Mouse (Mus musculus): ENCODE data around the gene Atp5d. TPM values are rescaled to one million over a fixed set of nuclear protein-coding genes. Genes with fewer than 3 reads are reported as not detected.

Gene Atp5d
- polyA plus RNA-seq (2017; shearing (Covaris generic)) = 100 to 1,000 TPM; 430 to 441 TPM

DNA sequence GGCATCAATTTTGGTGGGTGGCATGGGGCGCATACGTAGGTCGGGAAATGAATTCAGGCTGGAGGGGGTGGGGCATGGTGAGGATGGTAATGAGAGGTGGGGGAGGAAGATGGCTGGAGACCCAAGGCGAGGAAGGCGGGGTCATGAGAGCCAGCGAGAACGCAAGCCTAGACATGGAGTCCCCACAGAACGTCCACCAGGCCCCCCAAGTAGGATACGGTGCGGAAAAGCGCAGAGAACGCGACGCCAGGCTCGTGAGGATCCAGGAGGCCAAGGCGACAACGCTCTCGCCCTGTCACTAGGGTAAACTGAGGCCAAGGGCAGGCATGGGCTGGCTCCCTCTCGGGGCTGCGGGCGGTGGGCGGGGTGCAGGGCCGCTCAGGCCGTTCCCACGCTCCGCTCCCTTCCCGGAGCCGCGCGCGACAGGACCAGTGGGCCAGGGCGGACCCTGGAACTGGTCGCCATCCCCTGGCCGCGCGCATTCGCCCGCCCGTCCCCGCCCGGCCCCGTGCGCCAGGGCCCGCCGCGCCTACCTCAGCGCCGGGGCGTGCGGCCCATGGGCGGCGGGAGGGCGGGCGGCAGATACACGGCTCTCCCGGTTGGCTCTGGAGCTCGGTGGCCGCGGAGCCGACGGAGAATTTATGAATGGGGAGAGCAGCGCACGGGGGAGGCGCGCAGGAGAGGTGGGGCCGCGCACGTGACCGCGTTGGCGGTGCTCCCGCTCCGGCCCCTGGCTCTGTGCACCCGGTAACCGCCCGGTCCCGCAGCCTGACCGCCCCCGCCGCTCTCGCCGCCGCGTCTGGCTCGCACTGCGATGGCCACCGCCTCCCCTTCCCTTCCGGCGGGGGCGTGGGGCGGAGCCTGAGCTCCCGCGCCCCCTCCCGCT lies at the start of gene Atp5d:
Gene Atp5d, plus strand, starts transcription at position 80 of the 886 bp plus-strand sequence.

DNA sequence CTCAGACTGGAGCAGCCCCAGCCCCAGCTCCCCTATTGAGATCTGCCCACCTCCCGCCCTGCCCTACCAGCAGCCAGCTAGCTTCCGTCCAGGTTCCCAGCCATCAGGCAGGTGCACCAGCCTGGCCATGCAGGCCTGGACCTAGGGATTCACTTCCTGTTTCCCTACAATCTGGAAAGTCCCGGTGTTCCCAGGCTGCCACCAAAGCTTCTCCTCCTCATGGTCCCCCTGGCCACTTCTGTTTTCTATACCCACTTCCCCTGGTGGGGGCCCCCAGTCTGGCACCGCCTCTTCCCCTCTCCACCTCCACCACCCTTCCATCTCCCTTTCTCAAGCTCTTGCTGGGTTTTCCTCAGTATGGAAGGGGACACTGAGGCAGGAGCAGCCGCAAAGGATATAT lies 33.0 kb upstream of the Atp5d start, which contains the start of gene Sbno2:
Gene Sbno2, minus strand, starts transcription at position 112 of the 400 bp plus-strand sequence.

DNA sequence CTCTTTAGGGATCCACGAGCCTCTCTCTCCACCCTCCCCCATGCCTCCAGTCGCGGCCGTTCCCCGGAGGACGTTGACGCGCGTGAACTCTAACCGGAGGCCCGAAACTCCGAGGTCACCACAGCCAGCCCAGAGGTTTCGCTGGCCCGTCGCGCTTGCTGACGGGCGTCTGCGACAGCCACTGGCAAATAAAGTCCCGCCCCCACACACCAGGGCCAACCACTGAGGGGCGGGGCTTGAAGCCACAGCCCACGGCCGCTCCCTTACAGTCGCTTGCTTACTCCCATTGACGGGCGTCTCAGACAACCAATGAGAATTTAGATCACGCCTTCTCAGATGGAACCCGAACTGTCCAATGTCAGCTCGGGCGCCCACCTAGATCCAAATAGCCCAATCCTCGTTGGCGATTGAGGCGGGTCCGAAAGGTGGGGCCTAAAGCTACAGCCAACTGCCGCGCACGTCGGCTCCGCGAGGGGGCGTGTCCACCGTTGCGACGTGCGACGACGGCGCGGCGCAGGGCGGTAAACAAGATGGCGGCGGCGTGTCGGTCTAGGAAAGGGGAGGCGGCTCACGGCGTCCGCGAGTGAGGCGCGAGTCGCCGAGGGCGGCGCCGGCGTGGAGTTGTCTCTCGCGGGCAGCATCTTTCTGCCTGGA lies 23.0 kb upstream of the Atp5d start, which contains the start of gene Stk11:
Gene Stk11, plus strand, starts transcription at position 514 of the 654 bp plus-strand sequence.

DNA sequence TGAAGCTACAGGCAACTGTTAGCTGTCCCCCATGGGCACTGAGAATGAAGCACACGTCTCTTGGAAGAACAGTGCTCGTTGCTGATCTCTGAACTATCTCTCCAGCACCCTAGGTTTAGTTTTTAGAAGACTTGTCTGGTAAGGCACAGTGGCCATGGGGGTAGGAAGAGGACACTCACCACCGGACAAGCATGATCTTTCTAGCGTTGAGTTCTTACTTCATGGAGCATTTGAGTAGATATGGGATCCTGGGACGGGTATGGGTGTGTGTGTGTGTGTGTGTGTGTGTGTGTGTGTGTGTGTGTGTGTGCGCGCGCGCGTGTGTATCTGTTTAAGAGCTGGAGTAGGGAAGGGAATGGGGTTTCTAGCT lies 2.2 kb downstream of the Atp5d start, which contains the start of gene Cbarp:
Gene Cbarp, minus strand, starts transcription at position 170 of the 370 bp plus-strand sequence.

DNA sequence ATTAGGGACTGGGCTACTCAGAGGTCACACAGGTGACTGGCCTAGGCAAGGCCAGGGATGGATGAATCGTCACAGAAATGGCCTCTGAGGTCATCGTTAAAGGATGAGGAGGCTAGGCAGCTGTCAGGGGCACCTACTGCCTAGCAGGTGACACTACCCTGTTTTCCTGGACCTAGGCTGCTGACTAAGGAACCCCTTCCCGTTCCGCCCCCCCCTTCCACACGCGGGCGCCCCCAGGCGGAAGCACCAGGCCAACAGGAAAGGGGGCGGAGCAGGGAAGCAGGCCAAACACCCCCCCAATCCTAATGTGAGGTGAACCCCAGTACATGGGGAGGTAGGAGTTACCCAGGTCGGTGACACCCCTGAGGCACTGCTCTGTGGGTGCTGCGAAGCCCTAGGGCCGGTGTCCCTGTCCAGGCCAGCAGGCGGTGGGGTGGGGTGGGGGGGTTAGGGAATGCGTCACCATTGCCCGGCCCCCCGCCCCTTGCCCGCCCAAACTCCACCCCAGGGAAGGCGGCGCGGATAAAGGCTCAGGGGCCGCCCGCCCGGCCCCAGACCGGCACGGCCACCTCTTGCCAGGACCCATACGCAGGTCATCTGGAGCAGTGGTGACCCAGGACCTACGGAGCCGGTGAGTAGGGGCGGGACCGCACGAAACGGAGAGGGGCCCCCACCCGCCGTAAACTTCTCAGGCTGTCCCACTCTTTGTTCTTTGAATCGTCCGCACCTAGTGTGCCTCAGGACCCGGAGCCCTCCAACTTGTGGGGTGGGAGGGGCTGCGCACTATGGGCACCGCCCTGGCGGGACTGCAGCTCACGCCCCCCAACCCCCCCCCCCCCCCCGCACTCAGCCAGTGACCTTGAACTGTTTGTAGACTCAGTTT lies 9.5 kb downstream of the Atp5d start, which contains the start of gene Midn:
Gene Midn, plus strand, starts transcription at position 554 of the 883 bp plus-strand sequence.

DNA sequence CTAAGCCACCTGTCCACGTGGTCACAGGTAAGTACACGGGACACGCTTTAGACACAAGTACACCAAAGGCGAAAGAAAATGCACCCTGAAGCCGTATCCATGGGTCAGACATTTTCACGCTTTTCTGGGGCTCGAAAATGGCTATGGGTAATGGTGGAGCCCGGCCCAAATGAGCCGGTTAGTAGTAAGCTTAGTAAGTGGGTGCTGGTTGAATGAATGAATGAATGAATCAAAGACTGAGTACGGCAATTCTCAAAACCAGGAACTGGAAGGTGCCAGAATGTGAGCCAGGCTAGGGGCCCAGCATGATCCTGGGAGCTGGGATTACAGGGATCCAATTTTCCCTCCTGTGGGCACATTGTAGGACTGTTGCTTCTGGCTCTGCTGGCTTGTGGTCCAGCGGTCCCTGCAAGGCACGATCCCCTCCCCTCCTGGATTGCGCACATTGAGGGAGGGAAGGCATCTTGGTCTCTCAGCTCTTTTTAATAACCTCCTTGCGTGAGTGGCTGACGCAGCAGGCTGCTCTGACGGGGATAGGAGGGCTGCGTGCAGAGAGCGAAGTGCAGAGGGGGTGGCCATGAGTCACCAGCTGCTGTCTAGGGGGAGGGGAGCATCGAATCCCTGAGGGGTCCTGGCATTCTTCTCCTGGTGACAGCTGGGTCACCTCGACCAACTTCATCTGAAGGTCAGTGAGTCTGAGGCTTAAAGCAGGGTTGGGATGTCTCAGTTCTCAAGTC lies 27.1 kb downstream of the Atp5d start, which contains the start of gene Cirbp:
Gene Cirbp, plus strand, starts transcription at position 594 of the 737 bp plus-strand sequence.

DNA sequence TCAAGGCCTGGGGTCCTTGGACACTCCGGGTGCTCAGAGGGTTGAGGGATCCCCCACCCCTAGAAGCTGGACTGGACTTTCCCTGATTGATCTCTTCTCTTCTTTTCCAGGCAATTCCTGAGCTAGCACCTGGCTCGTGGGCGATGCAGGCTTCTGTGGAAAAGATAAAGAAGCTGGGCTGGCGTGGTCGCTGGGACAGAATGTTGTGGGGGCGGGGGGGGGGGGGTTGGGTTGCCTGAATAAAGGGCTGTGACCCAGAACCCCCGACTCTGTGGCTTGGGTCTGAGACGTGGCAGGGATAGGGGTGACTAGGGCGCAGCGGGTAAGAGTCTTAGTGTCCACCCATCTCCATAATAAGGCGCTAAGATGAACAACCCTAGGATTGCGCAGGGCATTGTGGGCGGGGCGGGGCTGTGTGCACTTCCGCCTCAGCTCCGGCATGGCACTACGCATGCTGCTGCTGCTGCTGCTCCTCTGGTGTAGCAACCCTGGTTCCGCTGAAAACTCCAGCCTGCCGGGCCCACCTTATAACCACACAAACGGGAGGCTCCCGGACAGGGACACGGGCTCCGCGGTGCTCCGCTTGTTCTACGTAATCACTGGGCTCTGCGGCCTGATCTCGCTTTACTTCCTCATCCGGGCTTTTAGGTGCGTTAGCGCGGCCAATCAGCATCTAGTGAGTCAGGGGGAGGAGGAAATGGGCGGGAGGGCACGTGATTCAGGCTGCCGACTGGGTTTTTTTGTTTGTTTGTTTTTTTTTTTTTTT lies 34.3 kb downstream of the Atp5d start, which contains the start of gene 1600002K03Rik:
Gene 1600002K03Rik, plus strand, starts transcription at position 418 of the 766 bp plus-strand sequence.

DNA sequence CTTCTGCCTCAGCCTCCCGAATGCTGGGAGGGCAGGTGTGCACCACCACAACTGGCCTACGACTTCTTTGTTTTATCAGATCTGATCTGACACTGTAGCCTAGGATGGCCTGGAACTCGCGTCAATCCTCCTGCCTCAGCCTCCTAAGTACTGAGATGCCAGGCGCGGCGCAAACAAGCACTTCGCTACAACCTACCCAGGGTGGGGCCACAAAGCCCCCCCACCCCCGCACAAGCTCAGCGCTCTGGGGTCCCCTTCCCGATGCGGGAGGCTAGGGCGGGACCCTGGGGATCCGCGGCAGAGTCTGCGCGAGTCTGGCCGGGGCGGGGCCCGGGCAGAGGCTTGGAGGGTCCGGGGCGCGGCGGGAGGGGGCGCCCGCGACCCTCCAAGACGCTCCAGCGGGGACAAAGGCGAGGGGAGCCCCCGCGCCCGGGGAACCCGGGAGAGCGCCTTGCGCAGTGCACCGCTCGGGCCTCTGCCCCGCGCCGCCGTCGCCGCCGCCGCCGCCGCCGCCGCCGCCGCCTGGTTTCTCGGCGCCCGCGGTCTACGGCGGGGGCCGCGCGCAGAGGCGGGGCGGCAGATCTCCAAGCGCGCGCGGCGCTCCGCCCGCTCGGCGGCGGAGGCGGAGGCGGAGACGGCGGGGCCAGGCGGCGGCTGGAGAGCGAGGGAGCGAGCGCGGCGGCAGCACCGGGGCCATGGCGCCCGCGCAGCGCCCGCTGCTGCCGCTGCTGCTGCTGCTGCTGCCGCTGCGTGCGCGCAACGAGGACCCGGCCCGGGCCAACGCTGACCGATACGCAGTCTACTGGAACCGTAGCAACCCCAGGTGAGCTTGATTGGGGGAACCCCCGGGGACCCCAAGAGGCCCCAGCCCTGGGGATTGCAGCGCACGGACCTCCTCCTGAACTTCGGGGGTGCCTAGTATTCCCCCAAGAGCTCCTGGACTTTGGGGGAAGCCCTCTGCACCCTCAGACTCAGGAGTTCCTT lies 40.9 kb downstream of the Atp5d start, which contains the start of gene Efna2:
Gene Efna2, plus strand, starts transcription at position 415 of the 984 bp plus-strand sequence.

Other genes with a start within 250 kb of the Atp5d start
- gene Cfd, start 247.8 kb upstream of the Atp5d start, polyA plus RNA-seq (2017; shearing (Covaris generic)) = not detected
- gene Med16, start 229.7 kb upstream of the Atp5d start, polyA plus RNA-seq (2017; shearing (Covaris generic)) = 10 to 100 TPM; 27.8 to 35.8 TPM
- gene Gm26602, start 227.8 kb upstream of the Atp5d start, polyA plus RNA-seq (2017; shearing (Covaris generic)) = 10 to 100 TPM; 16.0 to 34.9 TPM
- under 1 TPM; 0.47 to 0.56 TPM for gene Kiss1r, start 221.7 kb upstream of the Atp5d start, polyA plus RNA-seq (2017; shearing (Covaris generic))
- 100 to 1,000 TPM; 188 to 197 TPM for gene R3hdm4, start 217.4 kb upstream of the Atp5d start, polyA plus RNA-seq (2017; shearing (Covaris generic))
- 10 to 100 TPM in 1 of 2 experiments, 1 to 10 TPM in 1; 7.0 to 15.0 TPM for gene Arid3a, start 211.6 kb upstream of the Atp5d start, polyA plus RNA-seq (2017; shearing (Covaris generic))
- gene Wdr18, start 178.5 kb upstream of the Atp5d start, polyA plus RNA-seq (2017; shearing (Covaris generic)) = 10 to 100 TPM; 52.3 to 56.5 TPM
- under 1 TPM; 0.13 to 0.28 TPM for gene Grin3b, start 167.9 kb upstream of the Atp5d start, polyA plus RNA-seq (2017; shearing (Covaris generic))
- gene Tmem259, start 154.3 kb upstream of the Atp5d start, polyA plus RNA-seq (2017; shearing (Covaris generic)) = 10 to 100 TPM; 24.8 to 28.5 TPM
- 100 to 1,000 TPM; 650 to 940 TPM for gene Cnn2, start 150.0 kb upstream of the Atp5d start, polyA plus RNA-seq (2017; shearing (Covaris generic))
- gene Abca7, start 142.1 kb upstream of the Atp5d start, polyA plus RNA-seq (2017; shearing (Covaris generic)) = 10 to 100 TPM; 21.2 to 46.3 TPM
- gene Arhgap45, start 122.0 kb upstream of the Atp5d start, polyA plus RNA-seq (2017; shearing (Covaris generic)) = 100 to 1,000 TPM; 587 to 734 TPM
- 100 to 1,000 TPM; 167 to 199 TPM for gene Polr2e, start 98.8 kb upstream of the Atp5d start, polyA plus RNA-seq (2017; shearing (Covaris generic))
- gene Gpx4, start 91.5 kb upstream of the Atp5d start, polyA plus RNA-seq (2017; shearing (Covaris generic)) = 100 to 1,000 TPM; 438 to 449 TPM
- gene Sbno2, start 33.1 kb upstream of the Atp5d start, polyA plus RNA-seq (2017; shearing (Covaris generic)) = 10 to 100 TPM; 34.5 to 48.9 TPM
- gene Stk11, start 22.8 kb upstream of the Atp5d start, polyA plus RNA-seq (2017; shearing (Covaris generic)) = 10 to 100 TPM; 32.3 to 56.4 TPM
- gene Cbarp, start 2.2 kb downstream of the Atp5d start, polyA plus RNA-seq (2017; shearing (Covaris generic)) = 1 to 10 TPM; 1.8 to 1.9 TPM
- gene Midn, start 9.6 kb downstream of the Atp5d start, polyA plus RNA-seq (2017; shearing (Covaris generic)) = 1 to 10 TPM; 3.1 to 8.5 TPM
- 100 to 1,000 TPM; 134 to 324 TPM for gene Cirbp, start 27.4 kb downstream of the Atp5d start, polyA plus RNA-seq (2017; shearing (Covaris generic))
- 10 to 100 TPM; 19.3 to 25.7 TPM for gene 1600002K03Rik, start 34.3 kb downstream of the Atp5d start, polyA plus RNA-seq (2017; shearing (Covaris generic))
- not detected for gene Efna2, start 40.9 kb downstream of the Atp5d start, polyA plus RNA-seq (2017; shearing (Covaris generic))
- 10 to 100 TPM; 70.6 to 76.2 TPM for gene Mum1, start 87.8 kb downstream of the Atp5d start, polyA plus RNA-seq (2017; shearing (Covaris generic))
- gene Ndufs7, start 110.5 kb downstream of the Atp5d start, polyA plus RNA-seq (2017; shearing (Covaris generic)) = 100 to 1,000 TPM; 209 to 294 TPM
- gene Gamt, start 122.4 kb downstream of the Atp5d start, polyA plus RNA-seq (2017; shearing (Covaris generic)) = 1 to 10 TPM in 1 of 2 experiments, under 1 TPM in 1; 0.42 to 1.2 TPM
- 10 to 100 TPM; 76.9 to 90.0 TPM for gene Dazap1, start 122.9 kb downstream of the Atp5d start, polyA plus RNA-seq (2017; shearing (Covaris generic))
- gene Rps15, start 153.8 kb downstream of the Atp5d start, polyA plus RNA-seq (2017; shearing (Covaris generic)) = 1,000 to 10,000 TPM in 1 of 2 experiments, 100 to 1,000 TPM in 1; 654 to 1,041 TPM
- gene Apc2, start 157.3 kb downstream of the Atp5d start, polyA plus RNA-seq (2017; shearing (Covaris generic)) = under 1 TPM; 0.04 to 0.35 TPM
- 10 to 100 TPM; 78.4 to 84.3 TPM for gene 2310011J03Rik, start 181.9 kb downstream of the Atp5d start, polyA plus RNA-seq (2017; shearing (Covaris generic))
- gene Pcsk4, start 190.9 kb downstream of the Atp5d start, polyA plus RNA-seq (2017; shearing (Covaris generic)) = 10 to 100 TPM; 11.4 to 20.0 TPM
- under 1 TPM; 0.31 to 0.75 TPM for gene Reep6, start 191.3 kb downstream of the Atp5d start, polyA plus RNA-seq (2017; shearing (Covaris generic))
- gene Adamtsl5, start 209.8 kb downstream of the Atp5d start, polyA plus RNA-seq (2017; shearing (Covaris generic)) = not detected
- gene Plk5, start 217.8 kb downstream of the Atp5d start, polyA plus RNA-seq (2017; shearing (Covaris generic)) = not detected
- gene Mex3d, start 249.0 kb downstream of the Atp5d start, polyA plus RNA-seq (2017; shearing (Covaris generic)) = 1 to 10 TPM; 3.3 to 4.1 TPM